Mouse (Mus musculus): ENCODE data around the gene Wfdc15b.

DNA sequence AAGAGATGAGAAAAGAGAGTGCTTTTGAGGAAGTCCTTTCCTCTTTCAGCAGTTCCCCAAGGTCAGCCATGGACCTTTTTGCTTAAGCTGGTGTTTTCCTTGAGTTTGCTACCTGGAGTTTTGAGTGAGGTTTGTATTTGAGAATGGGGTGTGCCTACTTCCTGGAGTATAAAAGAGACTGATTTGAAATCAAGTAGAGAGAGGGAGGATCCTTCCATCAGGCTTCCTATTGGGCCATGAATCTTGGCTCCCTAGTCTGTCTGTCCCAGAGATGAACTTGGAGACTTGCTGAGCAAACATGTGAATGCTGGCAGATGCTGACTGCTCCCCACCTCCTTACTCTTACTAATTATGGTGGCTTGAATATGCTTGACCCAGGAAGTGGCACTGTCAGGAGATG is 29.2 kb downstream of the Wfdc15b start:
- TF ChIP-seq MAFK (IDR thresholded peaks at IDR 0.05; ENCODE audit: insufficient replicate concordance, low read length) (no peak), JUND (conservative IDR thresholded peaks at IDR 0.05; ENCODE audit: low read depth, low read length) (no peak), CTCF (conservative IDR thresholded peaks at IDR 0.05 in 1 of 2, IDR thresholded peaks at IDR 0.05 in 1 of 2; ENCODE audit: low read depth in 2 of 2, low read length in 2 of 2) (no peak)

Measured in CH12.LX (cell line).